Mouse (Mus musculus) stomach, postnatal 0 days (tissue): ENCODE measurements at regions not wholly inside any gene's neighbourhood (a gene's known extent, or its start where the extent isn't known, plus 50 kb on each side); places are given as distances from the start of the nearest gene placed in this dataset.
A peak's percentile ranks its signal among the peaks of the same experiment; 100 is the strongest.

ENCODE experiments used
- ATAC-seq: fragments of 200-750 bp; cut with Nextera tagmentation; 2 replicates; pipeline ENCODE4 v1.8.0; 2017; ENCODE audit not compliant: low FRiP score, low TSS enrichment
- DNase-seq: peaks from one replicate; pipeline ENCODE4 v3.0.0-alpha.2; 2016; ENCODE audit warnings: low spot score
- H3K27ac ChIP-seq: fragments of 300-500 bp; sonication (generic); replicated peaks from 2 replicates; pipeline ENCODE4 v1.5.1; 2014; ENCODE audit warnings: mild to moderate bottlenecking, control low read depth
- H3K27me3 ChIP-seq: fragments of 300-500 bp; sonication (generic); 2 replicates; pipeline ENCODE4 v1.6.1; 2014; ENCODE audit warnings: low read length; ENCODE audit not compliant: control insufficient read depth, insufficient read depth
- H3K36me3 ChIP-seq: fragments of 300-500 bp; sonication (generic); 2 replicates; pipeline ENCODE4 v1.6.1; 2014; ENCODE audit warnings: low read length, mixed read lengths; ENCODE audit not compliant: control insufficient read depth, insufficient read depth
- H3K4me1 ChIP-seq: fragments of 300-500 bp; sonication (generic); replicated peaks from 2 replicates; pipeline ENCODE4 v1.6.1; 2014; ENCODE audit warnings: antibody characterized with exemption; ENCODE audit not compliant: control insufficient read depth, insufficient read depth
- H3K4me2 ChIP-seq: fragments of 300-500 bp; sonication (generic); replicated peaks from 2 replicates; pipeline ENCODE4 v1.6.1; 2014; ENCODE audit warnings: low read depth, mild to moderate bottlenecking, control low read depth, moderate library complexity
- H3K4me3 ChIP-seq: fragments of 300-500 bp; sonication (generic); 2 replicates; pipeline ENCODE4 v1.5.1; 2014; ENCODE audit warnings: low read depth, low read length, control low read depth
- H3K9ac ChIP-seq: fragments of 300-500 bp; sonication (generic); 2 replicates; pipeline ENCODE4 v1.6.1; 2014; ENCODE audit warnings: mild to moderate bottlenecking, low read length, control low read depth, mixed read lengths
- H3K9me3 ChIP-seq: fragments of 300-500 bp; sonication (generic); 2 replicates; pipeline ENCODE4 v1.6.1; 2016; ENCODE audit warnings: low read length; ENCODE audit not compliant: control insufficient read depth
- CTCF ChIP-seq: IDR thresholded peaks from 2 replicates; pipeline ENCODE4 v1.5.1; 2016; ENCODE audit warnings: antibody characterized with exemption, low read depth, mild to moderate bottlenecking, moderate library complexity
- EP300 ChIP-seq: optimal IDR thresholded peaks from 2 replicates; pipeline ENCODE3; 2016; ENCODE audit warnings: antibody characterized with exemption
- WGBS: fragments of 180-500 bp; shearing (Covaris S2); extraction: QIAGEN DNeasy Blood & Tissue Kit; methylation state at CpG from one replicate; pipeline ENCODE4 v1.1.7; 2014; 5-methylcytosine and 5-hydroxymethylcytosine counted together

GRCm38 (mm10) chr1:61296831-61297230 is 319.1 kb downstream of the Icos start:
- ATAC-seq (no peak), DNase-seq (no peak)
- Histone ChIP-seq H3K4me2 (no peak overlapping the region), H3K9ac (no peak overlapping the region), H3K4me1 (no peaks in the 10 kb centered on the region), H3K27me3 (no peaks in the 10 kb centered on the region), H3K4me3 (no peak overlapping the region), H3K36me3 (no peaks in the 10 kb centered on the region), H3K9me3 (no peaks in the 10 kb centered on the region), H3K27ac (no peak overlapping the region)
- no peak for TF ChIP-seq EP300
- TF ChIP-seq CTCF, result no peak
- WGBS, result 56% methylated on average over 4 of the region's 4 CpGs

- ATAC-seq, result no peak
- no peak overlapping the region for H3K4me2 ChIP-seq
- no peak for DNase-seq
Measured at GRCm38 (mm10) chr1:61297361-61297760, 319.6 kb downstream of the Icos start.

GRCm38 (mm10) chr1:61298064-61298463 is 320.3 kb downstream of the Icos start:
- DNase-seq, result peak; percentile 19
- 0 out of 2 replicates have a peak, but pooled peaks have one; percentile 42 for ATAC-seq
- no peak for TF ChIP-seq EP300
- peak; percentile 84 for TF ChIP-seq CTCF
- Histone ChIP-seq H3K4me2 (no peak overlapping the region), H3K36me3 (no peaks in the 10 kb centered on the region), H3K4me3 (no peak overlapping the region), H3K27me3 (no peaks in the 10 kb centered on the region), H3K27ac (no peak overlapping the region), H3K4me1 (no peaks in the 10 kb centered on the region), H3K9ac (no peak overlapping the region), H3K9me3 (no peaks in the 10 kb centered on the region)
- WGBS, result 27% methylated on average over 3 of the region's 3 CpGs

More at GRCm38 (mm10) chr1:61297361-61297760, 319.6 kb downstream of the Icos start:
- Histone ChIP-seq H3K27me3 (no peaks in the 10 kb centered on the region), H3K4me1 (no peaks in the 10 kb centered on the region), H3K9me3 (no peaks in the 10 kb centered on the region), H3K9ac (no peak overlapping the region), H3K36me3 (no peaks in the 10 kb centered on the region), H3K27ac (no peak overlapping the region), H3K4me3 (no peak overlapping the region)
- TF ChIP-seq CTCF (no peak), EP300 (no peak)
- 70% methylated on average over 3 of the region's 3 CpGs for WGBS

DNA sequence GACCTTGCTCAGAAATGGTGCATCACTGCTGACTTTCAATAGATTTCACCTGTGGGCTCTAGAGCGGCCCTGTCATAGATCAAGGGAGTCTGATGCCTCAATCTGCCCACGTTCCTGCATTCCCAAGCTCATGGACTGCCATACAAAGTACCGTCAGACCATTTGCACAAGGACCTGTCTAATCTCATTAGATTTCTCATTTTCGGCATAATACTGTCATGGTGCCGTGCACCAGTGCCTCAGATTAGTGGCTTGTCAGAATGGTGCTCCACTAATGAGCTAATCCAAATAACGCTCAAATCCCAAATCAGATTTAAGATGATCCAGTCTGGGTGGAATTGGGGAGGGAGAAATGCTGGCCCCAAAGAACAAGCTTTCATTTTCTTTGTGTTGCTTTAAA is 321.1 kb downstream of the Icos start:
- no peak overlapping the region for H3K27ac ChIP-seq
- TF ChIP-seq CTCF (no peak), EP300 (no peak)
- no peak overlapping the region for H3K4me3 ChIP-seq
- no peaks in the 10 kb centered on the region for H3K27me3 ChIP-seq
- no peaks in the 10 kb centered on the region for H3K9me3 ChIP-seq
- WGBS, result 94% methylated on average over 6 of the region's 6 CpGs
- DNase-seq (no peak), ATAC-seq (no peak)
- no peak overlapping the region for H3K9ac ChIP-seq
- H3K36me3 ChIP-seq, result no peaks in the 10 kb centered on the region
- H3K4me2 ChIP-seq, result no peak overlapping the region
- H3K4me1 ChIP-seq, result no peaks in the 10 kb centered on the region

DNA sequence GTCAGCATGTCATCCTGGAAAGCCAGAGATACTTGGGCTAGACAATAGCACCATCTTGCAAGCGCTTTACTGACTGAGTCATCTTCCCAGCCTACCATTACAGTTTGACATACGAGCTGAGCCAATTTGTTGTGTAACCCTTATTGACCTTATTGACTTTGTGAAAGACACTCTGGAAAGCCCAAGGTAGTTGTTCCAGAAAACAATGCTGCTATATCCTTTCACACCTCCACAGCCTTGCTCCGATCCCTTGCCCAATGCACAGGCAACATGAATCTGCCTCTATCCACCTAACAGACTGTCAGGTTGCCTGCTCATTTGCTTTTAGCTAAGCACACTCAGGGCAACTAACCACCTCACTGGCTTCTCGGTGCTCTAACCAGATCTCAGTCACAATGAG is 322.8 kb downstream of the Icos start:
- Histone ChIP-seq H3K4me2 (no peak overlapping the region), H3K27me3 (no peaks in the 10 kb centered on the region), H3K9ac (no peak overlapping the region), H3K27ac (no peak overlapping the region), H3K4me3 (no peak overlapping the region), H3K9me3 (no peaks in the 10 kb centered on the region), H3K36me3 (no peaks in the 10 kb centered on the region), H3K4me1 (no peaks in the 10 kb centered on the region)
- ATAC-seq (no peak), DNase-seq (no peak)
- TF ChIP-seq EP300 (no peak), CTCF (no peak)
- WGBS, result 71% methylated on average over 4 of the region's 4 CpGs

GRCm38 (mm10) chr1:61301041-61302030 is 323.6 kb downstream of the Icos start:
- 79% methylated on average over 24 of the region's 24 CpGs for WGBS
- ATAC-seq, result no peak
- Histone ChIP-seq H3K9me3 (no peaks in the 10 kb centered on the region), H3K4me1 (no peaks in the 10 kb centered on the region), H3K9ac (no peak overlapping the region), H3K27ac (no peak overlapping the region), H3K36me3 (no peaks in the 10 kb centered on the region), H3K4me3 (no peak overlapping the region), H3K27me3 (no peaks in the 10 kb centered on the region), H3K4me2 (no peak overlapping the region)
- TF ChIP-seq CTCF (no peak), EP300 (no peak)
- DNase-seq, result no peak
